Mouse (Mus musculus) bone marrow, adult 2 months (tissue): ENCODE data around the gene Olfr178.

Source experiments
- CTCF ChIP-seq: fragments of 200-500 bp; IDR thresholded peaks from 2 replicates; pipeline ENCODE4 v1.5.1; 2011; ENCODE audit warnings: low read length, control low read depth; ENCODE audit not compliant: control insufficient read depth, insufficient read depth
- POLR2A ChIP-seq: fragments of 200-500 bp; IDR thresholded peaks from 2 replicates; pipeline ENCODE4 v1.6.1; 2011; ENCODE audit warnings: low read depth, mild to moderate bottlenecking, control low read depth, low read length, borderline replicate concordance; ENCODE audit not compliant: control insufficient read depth

DNA sequence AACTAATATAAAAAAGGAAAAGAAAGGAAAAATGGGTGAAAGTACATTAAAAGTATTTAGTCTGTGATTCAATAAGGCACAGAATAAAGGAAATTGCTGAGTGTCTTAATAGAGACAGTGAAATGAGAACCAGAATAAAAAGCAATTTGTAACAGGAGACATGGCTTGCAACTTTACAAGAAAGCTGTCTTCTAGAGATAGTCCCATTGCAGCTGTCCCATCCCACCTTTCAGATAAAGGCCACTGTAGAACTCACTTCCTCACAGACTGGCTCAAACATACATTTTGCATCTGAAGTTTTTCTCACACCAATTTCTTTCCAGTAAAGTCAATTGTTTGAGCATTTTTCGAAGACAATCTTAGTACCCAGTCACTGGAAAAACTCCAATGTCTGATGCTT lies 30.4 kb downstream of the Olfr178 start:
- no peak for TF ChIP-seq CTCF
- TF ChIP-seq POLR2A: no peak
